Mouse (Mus musculus): ENCODE data around the gene Abca13.
"Not testable (repeated sequence)": the region's sequence is repeated elsewhere in the genome, so short reads cannot be mapped to it uniquely, and the experiment has no call there.

Gene Abca13

GRCm38 (mm10) chr11:9191555-9192131 is at the start of gene Abca13:
Abca13 (plus strand) TSS chr11:9191942.
- peak; percentile 39 for DNase-seq

DNA sequence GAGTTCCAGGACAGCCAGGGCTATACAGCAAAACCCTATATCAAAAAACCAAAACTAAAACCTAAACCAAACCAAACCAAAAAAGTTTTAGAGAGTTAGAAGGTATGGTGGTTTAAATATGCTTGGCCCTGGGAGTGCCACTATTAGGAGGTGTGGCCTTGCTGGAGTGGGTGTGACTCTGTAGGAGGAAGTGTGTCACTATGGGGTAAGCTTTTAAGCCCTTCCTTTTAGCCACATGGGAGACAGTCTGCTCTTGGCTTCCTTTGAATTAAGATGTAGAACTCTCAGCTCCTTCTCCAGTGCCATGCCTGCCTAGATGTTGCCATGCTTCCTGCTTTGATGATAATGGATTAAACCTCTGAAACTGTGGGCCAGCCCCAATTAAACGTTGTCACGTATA is 46.6 kb upstream of the Abca13 start:
- DNase-seq: no peak

GRCm38 (mm10) chr11:9146115-9146514 is 45.6 kb upstream of the Abca13 start:
- DNase-seq: no peak

- DNase-seq: no peak
These were observed 45.1 kb upstream of the Abca13 start for GRCm38 (mm10) chr11:9146683-9147082.

- DNase-seq: no peak
These were observed 43.5 kb upstream of the Abca13 start for GRCm38 (mm10) chr11:9148206-9148605.

- DNase-seq: not testable (repeated sequence)
These were observed 41.3 kb upstream of the Abca13 start for GRCm38 (mm10) chr11:9150403-9150802.

DNA sequence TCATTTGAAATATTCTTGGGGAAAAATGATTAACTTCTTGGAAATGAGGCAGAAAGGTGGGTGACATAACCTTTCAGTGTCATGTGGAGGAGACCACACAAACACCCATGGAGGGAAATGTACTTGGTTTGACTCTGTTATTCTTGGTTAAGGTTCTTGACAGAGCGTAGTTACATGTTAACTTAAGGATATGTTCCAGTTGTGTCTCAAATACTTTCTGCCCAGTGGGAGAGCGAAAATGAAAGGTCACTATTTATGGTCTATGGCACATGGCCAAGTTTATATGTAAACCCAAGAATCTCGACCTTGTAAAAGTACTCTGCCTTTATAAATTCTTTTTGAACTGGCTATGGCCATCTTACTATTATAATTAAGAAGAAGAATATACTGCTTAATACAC is 31.8 kb upstream of the Abca13 start:
- DNase-seq: no peak

GRCm38 (mm10) chr11:9167331-9167730 is 24.4 kb upstream of the Abca13 start:
- no peak for DNase-seq

- DNase-seq: no peak
These were observed 10.3 kb upstream of the Abca13 start for GRCm38 (mm10) chr11:9181477-9181876.

- DNase-seq: not testable (repeated sequence)
These were observed 2.3 kb upstream of the Abca13 start for GRCm38 (mm10) chr11:9189471-9189870.

DNA sequence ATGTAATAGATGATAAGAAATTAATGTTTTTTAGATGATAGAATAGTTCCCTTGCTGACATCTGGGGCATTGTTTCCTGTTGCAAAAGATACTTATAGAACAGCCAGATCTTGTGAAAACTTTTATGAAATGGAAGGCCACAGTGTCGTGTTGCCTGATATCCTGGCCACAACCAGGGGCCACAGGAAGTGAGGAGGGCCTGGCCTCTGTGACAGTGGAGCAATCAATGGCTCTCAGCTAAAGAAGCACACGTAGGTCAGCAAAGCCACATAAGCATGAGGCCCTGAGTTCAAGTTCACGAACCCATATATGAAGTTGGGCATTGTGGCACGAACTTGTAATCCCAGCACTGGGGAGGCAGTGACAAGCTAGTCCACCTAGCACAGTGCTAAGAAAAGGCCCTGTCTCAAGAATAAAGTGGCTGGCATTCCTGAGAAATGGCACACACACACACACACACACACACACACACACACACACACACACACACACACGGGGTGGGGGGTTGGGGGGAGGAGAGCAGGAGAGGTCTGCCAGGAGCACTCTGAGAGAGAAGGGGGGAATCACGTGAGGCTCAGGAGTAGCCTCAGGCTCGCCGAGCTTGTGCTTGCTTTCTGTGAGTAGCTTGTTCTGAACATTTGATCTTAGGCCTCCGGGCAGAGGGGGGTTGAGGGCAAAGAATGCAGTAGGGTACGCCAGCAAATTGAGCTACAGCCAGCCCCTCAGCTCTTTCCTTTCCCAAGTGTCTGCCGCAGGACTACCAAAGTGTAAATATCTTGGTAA is 779 bp upstream of the Abca13 start:
- DNase-seq: peak; percentile 67

- DNase-seq: no peak
These were observed 3.1 kb downstream of the Abca13 start for GRCm38 (mm10) chr11:9194861-9195260.

GRCm38 (mm10) chr11:9199868-9200267 is 8.1 kb downstream of the Abca13 start:
- DNase-seq: no peak

GRCm38 (mm10) chr11:9210707-9211106 is 19.0 kb downstream of the Abca13 start:
- DNase-seq: peak; percentile 63

DNA sequence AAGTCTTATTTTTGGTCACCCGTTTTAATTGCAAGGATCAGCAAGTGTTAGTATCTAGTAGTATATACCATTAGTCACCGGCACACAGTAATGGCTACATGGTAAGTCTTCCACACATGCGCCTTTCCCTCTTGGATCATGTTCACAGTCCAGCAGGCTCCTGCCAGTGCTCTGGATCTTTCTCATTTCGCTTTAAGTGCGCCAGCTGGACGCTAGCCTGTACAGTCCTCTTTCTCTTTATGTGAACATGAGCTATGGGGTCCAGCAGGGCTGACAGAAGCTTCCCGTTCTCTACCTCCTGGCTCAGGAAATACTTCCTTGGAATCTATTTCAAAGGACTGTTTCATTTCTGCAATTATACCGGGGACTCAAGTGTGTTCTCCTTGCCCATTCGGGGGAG is 21.8 kb downstream of the Abca13 start:
- no peak for DNase-seq

- DNase-seq: no peak
These were observed 24.5 kb downstream of the Abca13 start for GRCm38 (mm10) chr11:9216252-9216651.

- DNase-seq: peak; percentile 82
These were observed 28.8 kb downstream of the Abca13 start for GRCm38 (mm10) chr11:9220501-9220900.

- DNase-seq: no peak
These were observed 29.9 kb downstream of the Abca13 start for GRCm38 (mm10) chr11:9221646-9222045.

DNA sequence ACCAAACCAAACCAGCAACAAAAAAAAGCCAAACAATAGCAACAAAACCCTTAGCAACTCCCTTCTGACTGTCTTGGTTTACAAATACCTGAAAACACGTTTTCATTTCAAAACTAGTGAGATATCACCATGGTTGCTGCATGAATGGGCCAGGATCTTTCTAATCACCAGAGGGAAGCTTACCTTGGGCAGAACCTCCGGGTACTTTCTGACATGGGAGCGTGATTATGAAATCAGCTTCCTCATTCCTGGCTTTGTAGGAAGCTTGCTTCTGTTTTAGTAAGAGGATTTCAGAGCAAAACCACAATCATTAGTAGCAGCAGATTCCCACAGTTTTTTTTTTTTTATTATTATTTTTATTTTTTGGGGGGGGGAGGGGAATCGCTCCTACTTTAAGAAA is 34.7 kb downstream of the Abca13 start:
- DNase-seq: no peak

DNA sequence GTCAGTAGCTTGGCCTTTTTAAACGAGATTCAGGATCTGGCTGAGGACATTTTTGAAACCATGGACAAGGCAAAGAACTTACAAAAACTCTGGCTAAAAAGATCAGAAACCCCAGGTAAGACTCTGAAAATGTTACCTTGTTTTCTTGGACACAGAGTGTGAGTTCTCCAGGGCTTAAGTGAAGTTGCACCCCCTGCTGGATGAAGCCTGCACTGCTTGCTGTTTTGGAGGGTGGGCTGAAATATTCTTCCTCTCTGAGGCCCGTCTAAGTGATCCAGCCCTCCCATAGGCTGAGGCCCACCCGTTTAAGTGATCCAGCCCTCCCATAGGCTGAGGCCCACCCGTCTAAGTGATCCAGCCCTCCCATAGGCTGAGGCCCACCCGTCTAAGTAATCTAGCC is 57.9 kb downstream of the Abca13 start:
- peak; percentile 9 for DNase-seq

DNA sequence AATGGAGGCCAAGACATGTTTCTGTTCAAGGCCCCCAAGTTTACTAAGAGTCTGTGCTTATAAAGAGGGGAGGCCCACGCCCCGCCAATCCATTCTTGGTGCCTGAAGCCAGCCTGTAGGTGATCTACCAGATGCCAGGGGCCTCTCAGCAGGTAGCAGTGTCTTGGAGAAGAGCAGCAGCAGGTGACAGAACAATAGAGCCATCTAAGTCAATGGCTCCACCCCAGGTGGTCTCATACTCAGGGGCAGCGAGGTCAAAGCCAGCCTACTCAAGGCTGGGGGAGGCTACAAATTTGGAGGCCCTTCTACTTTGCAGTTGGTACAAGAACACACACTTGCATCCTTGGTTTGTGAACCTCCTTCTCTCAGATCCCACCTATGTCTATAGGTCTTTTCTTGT is 71.3 kb downstream of the Abca13 start:
- not testable (repeated sequence) for DNase-seq

DNA sequence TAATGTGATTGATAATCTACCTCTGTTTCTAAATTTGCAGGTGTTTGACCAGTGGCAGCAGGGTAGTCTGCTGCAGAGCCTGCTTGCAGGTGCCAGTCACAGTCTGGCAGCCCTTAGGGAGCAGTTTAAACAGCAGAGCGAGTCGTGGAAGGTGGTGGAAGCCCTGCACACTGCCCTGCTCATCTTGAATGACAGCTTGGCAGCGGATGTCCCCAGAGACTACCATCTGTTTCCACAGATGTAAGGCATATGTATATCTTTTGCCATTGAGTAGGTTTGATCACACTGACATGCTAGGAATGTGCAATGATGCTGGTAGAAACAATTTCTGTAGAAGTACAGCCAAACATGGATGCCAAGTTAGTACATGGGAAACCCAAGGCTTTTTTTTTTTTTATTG is 77.3 kb downstream of the Abca13 start:
- no peak for DNase-seq

DNA sequence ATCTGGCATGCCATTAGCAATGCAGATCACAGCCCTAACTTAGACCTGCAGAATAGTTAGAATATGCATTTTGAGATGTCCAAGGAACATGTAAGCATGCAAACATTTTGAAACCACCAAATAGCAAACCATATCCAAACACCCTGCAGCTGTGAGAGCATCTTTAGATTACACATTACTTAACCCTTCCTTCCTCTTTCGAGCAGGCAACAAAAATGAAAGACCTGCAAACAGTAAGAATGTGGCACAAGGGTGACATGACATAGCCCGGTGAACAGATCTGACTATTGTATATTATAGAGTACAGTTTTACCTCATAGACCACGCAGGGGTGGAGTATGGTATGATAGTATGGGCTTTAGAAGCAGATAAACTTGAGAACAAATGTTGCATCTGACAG is 93.5 kb downstream of the Abca13 start:
- no peak for DNase-seq

GRCm38 (mm10) chr11:9285759-9286158 is 94.0 kb downstream of the Abca13 start:
- no peak for DNase-seq

DNA sequence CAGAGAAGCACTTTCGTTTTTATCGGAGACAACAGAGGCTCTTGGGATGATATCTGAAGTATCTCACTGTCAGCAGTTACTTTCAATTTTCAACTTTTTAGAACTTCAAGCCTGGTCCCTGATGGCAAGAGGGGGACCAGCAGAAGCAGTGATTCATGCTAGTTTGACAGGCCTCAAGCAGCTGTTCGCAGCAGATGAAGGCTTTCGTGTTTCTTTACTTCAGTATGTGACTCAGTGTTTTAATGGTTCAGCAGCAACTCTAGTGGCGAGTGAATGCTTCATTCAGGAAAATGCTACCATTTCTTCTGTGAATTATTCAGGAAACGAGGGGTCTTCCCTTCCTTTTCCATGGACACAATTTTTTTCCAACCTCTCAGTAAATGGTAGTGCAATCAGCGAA is 99.4 kb downstream of the Abca13 start:
- no peak for DNase-seq
